Mouse (Mus musculus) layer of hippocampus, adult 9-10 months (tissue): ENCODE results near the gene Anks1.

Source experiments
- DNase-seq: peaks from one replicate; pipeline ENCODE4 v3.0.0; 2022; ENCODE audit warnings: low spot score

The Anks1 gene

GRCm38 (mm10) chr17:28021911-28022310 is 112.8 kb downstream of the Anks1 start:
- DNase-seq = no peak

- DNase-seq = peak; percentile 49
Observed at GRCm38 (mm10) chr17:28022854-28023655, 113.9 kb downstream of the Anks1 start.

DNA sequence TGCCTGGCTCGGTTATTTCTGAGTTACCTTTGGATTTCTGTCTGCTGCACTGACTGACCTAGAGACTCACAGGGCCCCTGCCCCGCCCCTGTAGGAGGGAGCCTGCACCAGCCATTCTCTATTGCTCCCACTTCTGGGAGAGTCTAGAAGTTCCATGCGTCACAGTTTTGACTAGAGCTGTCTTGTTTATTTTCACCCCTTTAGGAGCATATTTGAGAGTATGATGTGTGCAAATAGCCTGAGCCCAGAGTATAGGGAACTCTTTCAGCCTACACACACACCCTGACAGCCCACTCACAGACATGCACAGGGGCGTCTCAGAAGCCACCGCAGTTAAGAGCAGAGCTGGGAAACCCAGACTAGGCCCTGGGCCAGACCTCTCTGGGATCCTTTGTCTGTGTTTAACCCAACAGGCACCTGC is 116.4 kb downstream of the Anks1 start:
- no peak for DNase-seq

GRCm38 (mm10) chr17:28026111-28026872 is 117.2 kb downstream of the Anks1 start:
- no peak for DNase-seq

DNA sequence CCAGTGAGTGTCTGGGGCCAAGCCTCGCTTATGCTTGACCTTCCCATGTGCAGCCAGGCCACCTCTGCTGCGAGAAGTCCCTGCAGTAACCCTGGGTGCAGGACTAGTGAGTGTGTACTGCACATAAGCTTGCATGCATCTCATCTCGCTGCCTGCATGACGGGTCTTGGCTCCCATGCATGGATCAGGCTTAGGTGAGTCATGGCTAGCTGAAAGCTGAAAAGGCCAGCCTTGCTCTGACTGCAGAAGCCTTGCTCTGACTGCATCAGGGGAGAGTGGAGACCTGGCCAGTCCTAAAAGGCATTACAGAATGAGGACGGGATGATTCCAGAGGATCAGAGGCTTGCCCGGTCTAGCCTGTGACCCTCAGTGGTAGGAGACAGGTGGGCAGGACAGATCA is 118.1 kb downstream of the Anks1 start:
- no peak for DNase-seq

DNA sequence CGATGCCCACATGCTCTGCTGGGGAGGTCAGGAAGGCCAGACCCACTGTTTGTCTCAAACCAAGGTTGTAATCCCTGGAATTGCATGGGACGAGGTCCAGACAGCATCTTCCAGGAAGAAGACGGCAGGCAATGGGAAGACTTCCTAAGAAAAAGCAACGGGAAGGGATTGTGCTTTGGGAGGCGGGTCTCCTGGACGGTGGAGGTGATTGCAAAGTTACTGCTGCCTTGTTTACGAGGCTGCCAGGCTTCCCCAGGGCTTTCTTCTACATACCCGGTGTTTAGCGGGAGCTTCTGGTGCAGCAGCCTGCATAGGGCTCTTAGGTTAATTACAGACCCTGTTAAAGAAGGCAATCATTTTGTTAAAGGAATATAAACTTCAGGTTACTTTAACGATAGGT is 119.1 kb downstream of the Anks1 start:
- no peak for DNase-seq

DNA sequence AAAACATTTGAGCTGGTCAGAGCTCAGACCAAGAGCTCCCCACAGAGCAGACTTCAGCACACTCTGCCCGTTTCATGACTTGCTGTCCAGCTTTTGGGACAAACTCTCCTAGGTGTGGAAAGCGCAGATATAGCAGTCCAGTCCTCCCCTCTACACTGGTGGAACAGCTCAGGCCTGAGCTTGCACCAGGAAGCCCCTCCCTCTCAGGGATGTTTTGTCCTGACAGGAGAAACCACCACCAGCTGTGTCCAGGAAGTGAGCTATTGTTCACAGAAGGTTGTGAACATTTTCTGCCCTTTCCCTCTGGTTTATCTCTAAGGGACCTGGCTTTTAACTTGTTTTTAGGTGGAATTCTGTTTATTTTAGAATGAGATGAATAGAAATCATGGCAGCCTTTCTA is 120.2 kb downstream of the Anks1 start:
- DNase-seq = no peak

- no peak for DNase-seq
Observed at GRCm38 (mm10) chr17:28030446-28030845, 121.3 kb downstream of the Anks1 start.

DNA sequence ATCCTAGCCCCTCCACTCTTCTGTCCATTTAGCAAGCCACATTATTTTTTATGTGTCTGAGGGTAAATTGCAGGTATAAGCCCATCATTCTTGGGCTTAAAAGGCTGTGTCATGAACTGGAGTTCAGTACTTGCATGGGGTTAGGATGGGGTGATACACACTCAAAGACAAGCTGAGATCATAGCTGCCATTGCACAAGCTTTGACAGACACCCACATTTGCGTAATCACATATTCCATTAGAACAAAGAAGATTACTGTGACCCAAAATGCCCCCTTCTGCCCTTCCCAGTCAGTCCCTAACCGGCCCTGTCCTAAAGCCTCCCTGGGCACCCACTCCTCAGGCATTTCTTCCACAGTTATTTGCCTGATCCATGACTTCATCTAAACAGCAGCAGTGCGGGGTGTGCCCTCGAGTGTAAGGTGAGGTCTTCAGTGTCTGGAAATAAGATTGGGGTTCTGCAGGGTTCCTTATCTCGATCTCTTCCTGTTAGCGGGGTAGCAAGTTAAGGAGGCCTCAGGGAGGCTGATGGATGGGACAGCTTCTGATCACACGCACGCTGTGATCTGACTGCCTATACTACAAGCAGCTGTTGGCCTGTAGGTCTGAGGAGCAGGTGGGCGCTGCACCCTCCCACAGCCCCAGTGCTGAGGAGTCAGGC is 122.3 kb downstream of the Anks1 start:
- DNase-seq = no peak

DNA sequence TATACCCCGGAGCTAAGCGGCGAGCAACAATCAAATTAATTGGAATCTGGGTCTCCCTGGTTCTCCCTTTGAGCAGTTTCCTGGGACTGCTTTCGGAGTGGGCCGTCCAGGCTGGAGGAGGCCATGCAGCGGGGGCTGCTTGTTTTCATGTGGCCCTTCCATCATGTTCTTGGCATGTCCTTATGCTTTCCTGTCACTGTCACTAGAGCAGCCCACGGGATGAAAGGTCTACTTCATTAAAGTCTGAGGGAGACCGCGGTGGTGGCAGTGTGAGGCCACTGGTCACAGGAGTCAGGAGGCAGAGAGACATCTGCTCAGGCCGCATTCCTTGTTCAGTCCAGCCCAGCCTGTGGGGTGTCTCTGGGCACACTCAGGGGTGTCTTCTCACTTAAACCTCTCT is 123.1 kb downstream of the Anks1 start:
- no peak for DNase-seq

DNA sequence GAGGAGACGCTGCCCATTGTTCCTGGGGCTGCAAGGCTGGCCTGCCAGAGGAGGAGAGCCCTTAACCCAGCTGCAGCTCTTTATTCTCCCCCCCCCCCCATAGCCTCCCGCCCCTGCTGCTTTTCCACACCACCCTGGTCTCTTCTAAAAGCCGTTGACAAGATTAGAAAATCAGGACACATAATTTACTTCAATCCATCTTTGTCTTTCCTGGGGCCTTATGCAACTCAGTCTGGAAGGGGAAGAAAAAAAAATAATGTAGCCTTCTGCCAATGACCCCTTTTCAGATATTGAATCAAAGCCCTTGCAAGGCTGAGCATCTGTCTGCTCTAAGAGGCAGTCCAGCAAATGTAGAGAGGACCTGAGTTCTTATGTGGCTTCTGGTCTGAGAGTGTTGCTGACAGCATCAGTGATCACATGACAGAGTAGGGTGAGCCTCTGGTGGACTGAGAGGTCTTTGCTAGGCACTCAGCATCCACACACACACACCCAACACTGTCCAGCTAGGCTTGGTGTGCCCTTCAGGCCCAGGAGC is 124.0 kb downstream of the Anks1 start:
- DNase-seq = no peak

DNA sequence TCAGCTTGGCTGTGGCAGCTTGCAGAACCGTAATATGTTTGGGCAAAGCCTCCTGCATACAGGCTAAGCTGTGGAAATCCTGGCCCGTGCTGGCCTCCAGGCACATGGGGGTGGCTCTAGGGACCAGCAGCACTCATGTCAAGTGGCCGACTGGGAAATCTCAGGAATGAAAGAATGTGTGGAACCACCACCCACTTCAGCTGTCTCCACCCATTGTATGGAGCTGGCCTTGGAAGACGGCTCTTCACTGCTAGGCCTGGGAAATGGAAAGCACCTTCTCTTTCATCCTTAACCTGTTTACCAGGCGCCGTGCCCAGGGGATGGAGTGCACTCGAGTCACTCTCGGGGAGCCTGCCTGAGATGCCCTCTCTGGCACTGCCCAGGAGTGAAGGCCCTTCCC is 125.9 kb downstream of the Anks1 start:
- DNase-seq = no peak

DNA sequence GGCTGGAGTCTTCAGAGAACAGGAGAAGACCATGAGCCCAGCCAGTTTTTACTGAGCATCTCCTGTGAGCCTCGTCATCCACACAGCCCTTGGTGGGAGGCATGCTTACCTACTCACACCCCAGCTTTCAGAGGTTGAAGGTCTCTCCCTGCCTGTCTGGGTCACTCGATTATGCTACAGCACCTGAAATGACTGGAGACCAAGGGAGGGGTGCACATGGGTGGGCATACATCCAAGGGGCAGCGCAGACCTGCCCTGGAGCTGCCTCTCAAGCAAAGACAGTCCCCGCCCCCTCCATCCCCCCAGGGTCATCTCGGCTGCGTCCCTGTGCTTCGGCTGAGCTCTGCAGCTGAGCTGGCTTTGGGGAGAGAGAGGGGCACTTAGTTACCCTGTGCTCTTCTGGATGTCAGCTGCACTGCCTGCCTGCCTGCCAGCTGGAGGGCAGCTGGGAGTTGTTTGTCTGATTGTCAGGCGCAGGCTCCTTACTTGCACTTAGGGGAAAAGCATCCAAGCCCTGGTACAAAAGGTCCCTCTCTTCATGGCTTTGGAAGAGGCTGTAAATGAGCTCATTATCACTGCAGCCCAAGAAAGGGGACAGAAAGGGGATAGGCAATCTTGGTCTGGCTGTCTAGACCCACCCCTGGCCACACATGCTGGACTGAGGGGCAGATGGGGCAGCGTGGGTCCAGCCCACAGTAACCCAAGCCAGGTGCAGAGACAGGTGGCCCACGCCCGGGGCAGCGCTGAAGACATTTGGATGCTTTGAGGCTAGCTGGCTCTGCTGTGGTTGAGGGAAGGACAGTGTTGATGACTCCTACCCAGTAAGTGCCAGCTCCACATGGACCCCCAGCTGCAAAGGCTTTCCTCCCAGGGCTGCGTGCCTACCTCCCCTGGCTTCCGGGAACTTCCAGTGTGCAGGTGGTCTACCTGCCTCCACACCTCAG is 128.0 kb downstream of the Anks1 start:
- DNase-seq = no peak

DNA sequence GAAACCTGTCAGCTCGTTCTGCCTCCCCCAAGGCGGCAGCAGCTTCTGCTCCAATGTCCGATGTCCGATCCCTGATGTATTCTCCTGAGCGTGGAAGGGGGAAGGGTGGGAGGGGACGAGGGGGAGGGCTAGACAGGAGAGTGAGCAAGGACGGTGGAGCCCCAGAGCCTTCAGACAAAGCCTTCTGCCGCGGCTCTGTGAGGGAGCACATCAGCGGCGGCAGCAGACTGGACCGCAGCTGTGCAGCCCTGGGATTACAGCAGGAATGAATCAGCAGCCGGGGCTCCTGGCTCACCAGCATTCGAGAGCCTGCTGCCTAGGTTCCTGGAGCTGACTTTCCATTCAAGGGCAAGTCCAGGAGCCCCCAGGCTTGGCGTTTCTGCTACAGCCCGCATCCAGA is 131.5 kb downstream of the Anks1 start:
- DNase-seq = no peak

GRCm38 (mm10) chr17:28041298-28041697 is 132.2 kb downstream of the Anks1 start:
- DNase-seq = no peak

- no peak for DNase-seq
Observed at GRCm38 (mm10) chr17:28042299-28042771, 133.2 kb downstream of the Anks1 start.

DNA sequence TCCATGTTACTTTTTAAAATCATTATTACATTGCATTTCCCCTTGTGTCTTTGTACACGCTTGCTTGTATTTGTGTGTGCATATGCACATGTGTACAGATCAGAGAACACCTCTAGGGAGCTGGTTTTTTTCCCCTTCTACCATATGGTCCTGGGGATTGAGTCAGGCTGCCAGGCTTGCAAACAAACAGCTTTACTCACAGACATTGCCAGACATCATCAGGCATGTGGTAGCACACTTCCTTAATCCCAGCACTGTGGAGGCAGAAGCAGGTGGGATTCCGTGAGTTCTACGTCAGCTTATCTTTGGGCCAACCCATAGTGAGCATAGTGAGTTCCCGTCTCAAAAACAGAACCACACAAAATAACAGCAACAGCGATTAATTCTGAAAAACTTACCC is 137.9 kb downstream of the Anks1 start:
- no peak for DNase-seq

DNA sequence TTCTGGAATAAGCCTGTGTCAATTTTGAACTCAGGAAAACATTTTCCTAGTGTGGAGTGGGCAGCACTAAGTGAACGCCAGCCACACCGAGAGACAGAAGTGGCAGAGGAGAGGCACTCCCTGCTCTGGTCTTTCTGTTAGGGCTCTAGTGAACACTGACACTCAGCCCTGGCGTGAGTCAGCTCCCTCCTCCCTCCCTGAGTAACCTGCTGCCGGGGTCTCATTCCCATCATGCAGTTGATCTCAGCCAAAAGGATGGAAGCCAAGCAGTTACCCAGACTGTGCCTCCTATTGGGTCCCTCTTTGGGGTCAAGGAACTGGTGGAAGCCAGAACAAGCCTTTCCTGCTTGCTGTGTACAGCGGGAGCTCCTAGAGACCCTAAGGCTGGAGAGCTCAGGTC is 138.4 kb downstream of the Anks1 start:
- DNase-seq = no peak

DNA sequence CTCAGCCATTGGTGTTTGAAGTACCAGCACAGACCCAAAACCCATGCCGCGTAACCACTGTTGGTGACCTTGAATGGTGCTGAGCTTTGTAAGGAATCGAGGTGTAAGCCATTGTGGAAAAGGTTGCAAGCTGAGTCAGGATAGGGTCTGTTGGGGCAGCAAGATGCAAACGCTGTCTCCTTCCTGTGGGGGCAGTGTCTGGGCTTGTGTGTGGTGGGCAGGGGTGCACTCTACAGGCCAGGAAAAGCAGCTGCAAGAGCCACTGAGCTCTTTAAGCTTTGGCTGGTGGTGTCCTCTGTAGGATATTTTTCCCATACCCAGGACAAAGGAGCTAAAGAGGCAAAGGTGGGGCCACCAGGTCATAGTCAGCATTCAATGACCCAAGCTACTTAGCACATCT is 139.3 kb downstream of the Anks1 start:
- no peak for DNase-seq

- DNase-seq = no peak
Observed at GRCm38 (mm10) chr17:28050210-28050609, 141.1 kb downstream of the Anks1 start.

GRCm38 (mm10) chr17:28052293-28052863 is 143.3 kb downstream of the Anks1 start:
- DNase-seq = no peak
